Mouse (Mus musculus) embryo, embryonic 10.5 days (tissue): ENCODE data around the gene Mcm2.

ENCODE experiments used
- DNase-seq: peaks from one replicate; pipeline ENCODE4 v3.0.0-alpha.2; 2015; ENCODE audit warnings: low spot score

Gene Mcm2

GRCm38 (mm10) chr6:88898534-88899048 is at the start of gene Mcm2:
Gene Mcm2 (minus strand): TSS chr6:88898780.
- peak; percentile 98 for DNase-seq

GRCm38 (mm10) chr6:88947771-88948170 is 49.2 kb upstream of the Mcm2 start:
- no peak for DNase-seq

DNA sequence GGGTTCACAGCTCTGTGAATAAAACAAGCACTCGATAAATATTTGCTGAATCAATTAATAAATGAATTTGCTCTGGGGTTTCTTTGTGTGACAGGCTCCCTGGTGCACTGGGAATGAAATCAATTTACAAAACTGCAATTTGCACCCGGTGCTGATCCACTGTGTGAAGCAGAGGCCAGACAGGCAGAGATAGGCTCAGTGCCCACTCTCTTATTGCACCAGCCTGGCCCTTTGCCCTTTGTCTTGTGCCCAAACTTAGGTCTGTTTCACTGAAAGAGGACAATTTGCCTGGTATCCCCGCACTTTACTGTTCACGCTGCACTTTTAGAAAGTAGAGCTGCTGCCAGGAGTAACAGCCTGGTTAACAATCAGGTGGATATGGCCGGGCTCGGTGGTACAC is 47.9 kb upstream of the Mcm2 start:
- no peak for DNase-seq

DNA sequence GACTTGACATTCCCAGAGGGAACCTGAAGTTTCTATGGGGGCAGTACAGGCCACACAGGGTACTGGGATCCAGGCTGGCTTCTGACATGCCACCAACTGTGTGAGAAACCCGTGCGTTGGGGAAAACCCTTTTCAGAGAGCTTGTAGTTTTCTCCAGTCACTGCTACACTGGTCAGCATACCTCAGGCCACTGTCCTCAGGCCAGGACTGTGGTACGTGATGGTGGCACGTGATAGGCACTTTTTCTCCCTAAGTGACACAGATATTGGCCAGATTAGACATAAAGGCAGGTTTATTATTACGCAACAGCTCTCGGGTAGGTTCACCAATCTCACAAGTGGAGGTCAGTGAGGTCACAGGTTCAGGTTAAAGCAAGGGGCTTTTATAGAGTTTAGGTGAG is 45.1 kb upstream of the Mcm2 start:
- no peak for DNase-seq

GRCm38 (mm10) chr6:88942595-88942994 is 44.0 kb upstream of the Mcm2 start:
- DNase-seq = peak; percentile 84

- no peak for DNase-seq
Measured at GRCm38 (mm10) chr6:88941628-88942027, 43.0 kb upstream of the Mcm2 start.

- no peak for DNase-seq
Measured at GRCm38 (mm10) chr6:88940090-88940916, 41.7 kb upstream of the Mcm2 start.

GRCm38 (mm10) chr6:88939281-88940089 is 40.9 kb upstream of the Mcm2 start:
- no peak for DNase-seq

DNA sequence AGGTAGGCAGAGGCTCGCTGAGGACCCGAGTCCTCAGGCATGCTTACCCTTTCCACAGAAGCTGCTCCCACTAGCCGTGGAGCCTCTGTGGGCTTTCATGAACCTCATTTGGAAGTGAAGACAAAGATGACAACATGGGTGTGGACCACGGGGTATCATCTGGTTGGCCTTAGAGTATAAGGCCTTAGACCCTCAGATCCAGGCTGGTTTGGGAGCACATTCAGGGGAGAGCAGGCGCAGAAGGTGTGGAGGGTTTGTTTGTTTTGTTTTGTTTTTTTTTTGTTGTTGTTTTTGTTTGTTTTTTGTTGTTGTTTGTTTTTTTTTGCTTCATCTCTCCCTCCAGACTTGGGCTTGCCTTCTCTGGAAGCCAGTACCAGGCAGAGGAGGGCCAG is 40.1 kb upstream of the Mcm2 start:
- no peak for DNase-seq

DNA sequence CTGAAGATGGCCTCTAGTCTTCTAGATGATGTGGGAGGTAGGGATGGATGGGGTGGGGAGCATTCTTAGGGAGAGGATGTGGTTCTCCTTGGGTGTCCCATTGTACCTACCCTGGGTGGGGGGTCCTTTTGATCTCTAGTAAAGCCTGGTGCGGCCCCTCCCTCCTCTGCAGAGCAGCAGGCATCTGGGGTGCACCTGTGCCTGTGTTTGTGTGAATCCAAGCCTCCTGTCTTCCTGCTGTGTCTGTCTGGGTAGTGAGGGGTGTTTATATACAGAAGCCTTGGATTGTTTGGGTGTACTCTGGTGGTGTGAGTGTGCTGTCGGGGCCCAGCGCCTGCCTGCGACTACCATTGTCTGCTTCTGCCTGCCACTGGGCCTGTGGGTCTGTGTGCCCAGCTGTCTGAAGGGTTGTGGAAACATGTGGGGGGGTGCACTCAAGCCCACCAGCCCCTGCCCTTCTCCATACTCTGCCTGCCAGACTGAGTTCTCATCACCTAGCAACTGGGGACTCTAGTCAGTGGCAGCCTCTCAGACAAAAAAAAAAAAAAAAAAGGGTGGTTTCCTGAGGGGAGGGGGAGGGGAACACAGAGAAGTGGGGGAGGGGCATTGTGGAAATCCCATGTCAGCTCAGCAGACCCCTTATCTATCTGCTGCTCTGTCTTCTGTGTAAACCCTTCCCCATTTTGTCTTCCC is 39.5 kb upstream of the Mcm2 start:
- DNase-seq = peak; percentile 75

DNA sequence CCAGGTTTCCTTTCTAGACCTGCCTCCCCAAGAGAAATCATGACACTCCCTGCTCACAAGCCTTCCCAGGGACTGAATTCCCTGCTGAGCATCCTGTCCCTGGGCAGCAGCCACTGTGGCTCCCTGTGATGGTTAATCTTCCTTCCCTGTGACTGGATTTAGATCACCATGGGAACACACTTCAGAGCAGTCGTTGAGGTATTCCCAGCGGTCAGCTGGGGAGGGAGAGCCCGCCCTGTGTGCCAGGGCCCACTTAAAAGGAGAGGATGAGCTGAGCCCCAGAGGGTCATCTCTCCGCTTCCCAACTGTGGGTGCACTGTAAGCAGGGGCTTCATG is 38.6 kb upstream of the Mcm2 start:
- no peak for DNase-seq

DNA sequence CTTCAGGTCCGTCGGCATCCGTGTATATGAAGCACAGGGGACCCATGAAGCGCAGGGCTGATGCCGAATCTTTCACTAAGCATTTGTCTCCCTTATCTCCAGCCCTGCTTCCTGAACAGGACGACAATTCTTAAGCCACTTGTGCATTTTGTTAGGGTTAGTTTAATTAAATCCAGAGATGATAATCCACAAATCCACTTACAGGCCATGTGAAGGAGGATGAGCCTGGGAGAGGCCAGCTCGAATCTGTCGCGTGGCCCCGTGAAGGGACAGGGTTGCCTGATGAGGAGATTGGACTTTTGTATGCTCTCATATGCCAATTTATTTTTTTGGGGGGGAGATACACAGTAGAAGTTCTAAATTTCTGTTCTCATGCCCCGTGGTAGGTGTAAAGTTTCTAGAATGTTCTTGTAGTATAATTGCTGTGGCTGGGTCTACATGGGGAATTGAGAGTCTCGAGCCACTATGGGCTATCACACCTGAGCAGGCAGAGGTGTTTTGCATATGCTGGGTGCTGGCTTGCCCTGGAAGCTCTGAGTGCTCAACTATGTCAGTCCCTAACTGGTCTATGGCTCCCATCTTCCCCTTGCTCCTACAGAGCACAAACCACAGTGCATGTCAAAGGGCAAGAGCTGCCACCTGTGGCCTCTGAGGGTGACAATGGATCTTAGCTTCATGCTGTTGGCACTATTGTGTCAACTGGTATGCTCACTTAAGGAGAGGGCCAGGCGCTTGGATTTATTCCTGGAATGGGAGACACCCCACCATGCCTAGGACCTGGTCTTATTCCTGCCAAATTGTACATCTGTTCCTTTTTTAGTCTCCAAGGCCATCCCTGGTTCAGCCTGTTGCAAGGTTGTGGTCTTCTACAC is 38.0 kb upstream of the Mcm2 start:
- DNase-seq = no peak

DNA sequence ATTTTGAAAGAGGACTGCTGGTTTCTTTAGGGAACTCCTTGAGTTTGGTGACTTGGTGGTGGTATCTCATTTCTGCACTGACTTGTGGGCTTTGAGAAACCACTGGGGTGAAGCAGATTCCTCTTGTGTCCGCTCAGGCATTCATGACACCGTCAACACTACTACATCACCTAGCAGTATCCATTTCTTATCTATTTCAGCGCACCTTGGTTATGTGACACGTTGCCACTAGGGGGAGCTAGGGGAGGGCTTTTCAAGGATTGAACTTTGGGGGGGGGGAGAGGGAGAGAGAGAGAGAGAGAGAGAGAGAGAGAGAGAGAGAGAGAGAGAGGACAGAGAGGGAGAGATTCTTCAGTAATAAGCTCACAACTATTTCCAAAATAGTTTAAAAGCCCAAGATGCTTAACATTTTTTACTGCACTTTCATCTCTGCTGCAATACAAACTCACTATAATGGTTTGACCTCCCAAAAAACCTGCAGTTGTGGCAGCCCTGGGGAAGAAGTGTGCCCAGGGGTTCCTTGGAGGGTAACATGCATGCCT is 37.2 kb upstream of the Mcm2 start:
- DNase-seq = peak; percentile 87

DNA sequence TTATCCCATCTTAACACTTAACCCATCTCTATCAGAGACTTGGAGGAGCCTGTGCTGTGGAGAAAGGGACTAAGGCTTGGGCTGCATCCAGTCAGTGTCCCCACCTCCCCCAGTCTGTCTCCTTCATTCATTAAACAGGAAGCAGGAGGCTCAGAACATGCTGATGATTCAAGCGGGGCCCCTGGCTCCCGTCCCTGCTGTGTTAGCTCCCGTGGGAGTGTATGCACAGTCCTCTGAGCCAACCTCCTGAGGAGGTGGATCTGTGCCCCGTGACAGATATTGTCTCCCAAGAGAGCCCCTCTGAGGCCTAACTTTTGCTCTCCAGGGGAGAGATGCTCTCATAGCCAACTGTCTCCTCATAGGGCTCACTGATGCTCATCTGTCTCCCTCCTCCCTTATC is 36.2 kb upstream of the Mcm2 start:
- DNase-seq = no peak

- no peak for DNase-seq
Measured at GRCm38 (mm10) chr6:88934132-88934531, 35.6 kb upstream of the Mcm2 start.

DNA sequence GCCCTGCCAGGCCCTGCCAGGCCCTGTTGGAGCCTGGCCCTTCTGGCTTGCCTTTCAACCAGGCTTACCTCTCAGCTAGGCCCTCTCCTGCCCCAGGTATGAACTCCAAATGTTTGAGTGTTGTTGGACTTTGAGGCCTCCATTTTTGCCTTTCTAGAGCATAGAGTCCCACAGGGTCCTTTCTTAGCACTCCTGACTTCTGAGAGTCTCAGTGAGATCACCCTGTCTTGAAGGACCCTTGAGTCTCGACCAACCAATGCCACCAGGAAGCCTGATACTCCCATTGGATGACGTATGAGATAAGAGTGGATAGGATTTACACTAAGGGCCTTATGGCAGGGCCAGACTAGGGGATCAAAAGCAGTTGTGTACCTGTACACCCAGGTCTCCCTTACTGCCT is 32.9 kb upstream of the Mcm2 start:
- DNase-seq = no peak

DNA sequence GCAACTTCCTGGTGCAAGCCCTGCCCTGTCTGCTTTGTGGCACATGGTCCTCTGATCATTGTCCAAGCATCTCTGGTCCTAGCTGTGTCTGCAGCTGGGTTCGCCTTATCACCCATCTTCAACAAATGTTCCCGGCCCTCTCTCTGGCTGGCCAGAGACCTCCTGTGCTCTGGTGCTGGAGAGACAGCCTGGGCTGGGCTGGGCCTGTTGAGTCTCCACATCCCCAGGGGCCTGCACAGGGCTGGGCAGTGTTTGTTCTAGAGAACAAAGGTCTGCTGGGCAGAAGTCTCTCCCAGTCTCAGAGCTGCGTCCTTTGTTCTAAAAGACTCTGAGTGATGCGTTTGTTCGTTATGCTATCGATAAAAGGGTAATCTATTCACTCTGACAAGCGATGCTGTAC is 31.5 kb upstream of the Mcm2 start:
- no peak for DNase-seq

GRCm38 (mm10) chr6:88929451-88929850 is 30.9 kb upstream of the Mcm2 start:
- no peak for DNase-seq

DNA sequence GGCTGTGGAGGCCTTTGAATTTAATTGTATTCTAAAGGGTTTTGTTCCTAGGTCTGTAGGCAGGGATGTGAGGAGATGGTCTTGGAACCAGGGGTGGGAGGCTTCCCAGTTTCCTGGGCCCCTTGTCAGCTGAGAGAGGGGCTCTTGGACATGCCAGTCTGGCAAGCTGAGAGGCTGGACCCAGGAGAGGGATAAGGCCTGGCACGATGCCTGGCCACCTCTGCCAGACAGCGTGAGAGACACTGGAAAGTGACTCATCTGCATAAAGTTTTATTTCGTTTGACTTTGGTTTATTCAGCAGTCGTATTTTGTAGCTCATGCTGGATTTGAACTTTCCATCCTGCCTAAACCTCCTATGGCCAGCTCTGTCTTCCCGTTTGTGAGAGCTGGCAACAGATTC is 30.0 kb upstream of the Mcm2 start:
- DNase-seq = no peak

GRCm38 (mm10) chr6:88928026-88928425 is 29.4 kb upstream of the Mcm2 start:
- DNase-seq = no peak

- peak; percentile 88 for DNase-seq
Measured at GRCm38 (mm10) chr6:88927595-88927994, 29.0 kb upstream of the Mcm2 start.
